Mouse (Mus musculus) intestine, embryonic 16.5 days (tissue): ENCODE data around the gene C2cd3. TPM values are rescaled to one million over a fixed set of nuclear protein-coding genes. Genes with fewer than 3 reads are reported as not detected.
"Not testable (repeated sequence)": the region's sequence is repeated elsewhere in the genome, so short reads cannot be mapped to it uniquely, and the experiment has no call there.

Experiments used
- ATAC-seq: fragments of 200-750 bp; cut with Nextera tagmentation; 2 replicates; pipeline ENCODE4 v1.8.0; 2017; ENCODE audit warnings: moderate TSS enrichment, moderate library complexity
- H3K27ac ChIP-seq: fragments of 300-500 bp; sonication (generic); 2 replicates; pipeline ENCODE4 v1.5.1; 2014; ENCODE audit warnings: mild to moderate bottlenecking, low read length
- H3K27me3 ChIP-seq: fragments of 300-500 bp; sonication (generic); replicated peaks from 2 replicates; pipeline ENCODE4 v1.6.1; 2014; ENCODE audit warnings: low read length, control low read depth, mixed read lengths; ENCODE audit not compliant: control insufficient read depth, insufficient read depth
- H3K36me3 ChIP-seq: fragments of 300-500 bp; sonication (generic); 2 replicates; pipeline ENCODE4 v1.6.1; 2014; ENCODE audit warnings: low read length, control low read depth; ENCODE audit not compliant: control insufficient read depth, insufficient read depth
- H3K4me1 ChIP-seq: fragments of 300-500 bp; sonication (generic); 2 replicates; pipeline ENCODE4 v1.6.1; 2014; ENCODE audit warnings: low read length, control low read depth, mixed read lengths; ENCODE audit not compliant: control insufficient read depth, insufficient read depth
- H3K4me2 ChIP-seq: fragments of 300-500 bp; sonication (generic); 2 replicates; pipeline ENCODE4 v1.6.1; 2014; ENCODE audit warnings: low read depth, low read length, control low read depth
- H3K4me3 ChIP-seq: fragments of 300-500 bp; sonication (generic); 2 replicates; pipeline ENCODE4 v1.5.1; 2014; ENCODE audit warnings: mild to moderate bottlenecking, low read length
- H3K9ac ChIP-seq: fragments of 300-500 bp; sonication (generic); 2 replicates; pipeline ENCODE4 v1.6.1; 2014; ENCODE audit warnings: low read depth, low read length
- H3K9me3 ChIP-seq: fragments of 300-500 bp; sonication (generic); 2 replicates; pipeline ENCODE4 v1.6.1; 2016; ENCODE audit warnings: low read length, control low read depth; ENCODE audit not compliant: control insufficient read depth
- WGBS: fragments of 180-500 bp; shearing (Covaris S2); extraction: QIAGEN DNeasy Blood & Tissue Kit; methylation state at CpG from one replicate; pipeline ENCODE4 v1.1.7; 2014; 5-methylcytosine and 5-hydroxymethylcytosine counted together
- polyA plus RNA-seq: library from polyadenylated mRNA; unstranded; fragments of >200 nt; fragmentation: Nextera tagmentation; extraction: Ambion mirVana; gene quantifications from 2 replicates; pipeline ENCODE4 v1.2.1, GENCODE M21; 2015

Gene C2cd3
- polyA plus RNA-seq, 1 experiment from 2014 or later = 11.6 TPM

DNA sequence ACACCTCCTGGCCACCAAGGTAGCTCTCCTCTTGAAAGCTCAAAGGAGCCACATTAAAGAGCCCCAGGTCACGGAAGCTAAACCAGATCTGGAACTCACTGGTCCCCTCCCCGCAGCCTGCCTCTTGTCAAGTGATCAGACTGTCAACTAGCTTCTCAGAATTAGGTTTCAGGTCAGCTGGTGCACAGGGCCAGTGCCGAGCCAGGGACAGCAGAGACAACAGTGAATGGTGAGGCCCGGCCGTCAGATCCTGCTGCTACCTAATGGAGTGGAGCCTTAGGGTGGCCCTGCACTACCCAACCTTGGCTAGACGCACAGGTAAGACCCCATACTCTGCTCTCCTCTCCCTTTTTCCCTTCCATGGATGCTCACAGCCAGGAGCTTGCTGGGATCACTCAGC is 100.7 kb downstream of the C2cd3 start, which contains the start of gene Ucp3:
Gene Ucp3 (plus strand): TSS at position 214 of the 400 bp plus-strand sequence.
- Histone ChIP-seq H3K9me3 (no peaks in the 10 kb centered on the region), H3K27ac (no peak within 1 kb of the TSS), H3K9ac (no peak within 1 kb of the TSS), H3K36me3 (no peaks in the 10 kb centered on the region), H3K27me3 (no peaks in the 10 kb centered on the region), H3K4me1 (no peaks in the 10 kb centered on the region), H3K4me2 (no peak within 1 kb of the TSS), H3K4me3 (no peak within 1 kb of the TSS)
- WGBS = 81% methylated on average over 6 of the region's 6 CpGs
- no peak for ATAC-seq

DNA sequence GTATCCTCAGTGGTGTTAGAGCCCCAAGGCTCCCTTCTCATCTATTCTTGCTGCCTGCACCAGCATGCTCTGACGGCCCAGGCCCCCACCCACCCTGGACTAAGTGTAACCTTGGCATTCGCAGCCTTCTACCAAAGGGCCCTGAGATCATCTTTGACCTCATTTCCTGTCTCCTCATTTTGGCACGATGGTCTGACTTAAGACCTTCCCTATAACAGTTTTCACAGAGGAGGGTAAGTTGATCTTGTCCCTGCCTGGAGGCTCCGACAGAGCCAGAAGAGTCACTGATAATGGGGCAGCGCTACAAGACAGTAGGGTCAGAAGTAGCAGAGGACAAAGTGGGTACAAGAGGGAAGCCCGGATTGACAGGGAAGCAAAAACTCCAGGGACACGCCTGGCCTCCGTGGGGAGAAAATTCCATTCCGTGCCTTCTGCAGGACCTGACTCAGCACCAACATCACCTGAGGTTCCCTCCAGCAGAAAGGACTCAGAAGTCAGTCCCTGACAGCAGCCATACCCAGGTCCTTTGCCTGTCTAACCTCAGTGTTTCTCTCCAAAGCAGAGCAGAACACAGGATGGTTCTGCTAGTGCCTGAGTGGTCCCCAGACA is 101.9 kb downstream of the C2cd3 start:
- H3K4me1 ChIP-seq = no peaks in the 10 kb centered on the region
- no peaks in the 10 kb centered on the region for H3K27me3 ChIP-seq
- no peak for ATAC-seq
- no peaks in the 10 kb centered on the region for H3K36me3 ChIP-seq
- H3K4me3 ChIP-seq = no peak overlapping the region
- H3K9me3 ChIP-seq = no peaks in the 10 kb centered on the region
- no peak overlapping the region for H3K4me2 ChIP-seq
- H3K9ac ChIP-seq = no peak overlapping the region
- H3K27ac ChIP-seq = no peak overlapping the region
- WGBS = 76% methylated on average over 9 of the region's 9 CpGs

DNA sequence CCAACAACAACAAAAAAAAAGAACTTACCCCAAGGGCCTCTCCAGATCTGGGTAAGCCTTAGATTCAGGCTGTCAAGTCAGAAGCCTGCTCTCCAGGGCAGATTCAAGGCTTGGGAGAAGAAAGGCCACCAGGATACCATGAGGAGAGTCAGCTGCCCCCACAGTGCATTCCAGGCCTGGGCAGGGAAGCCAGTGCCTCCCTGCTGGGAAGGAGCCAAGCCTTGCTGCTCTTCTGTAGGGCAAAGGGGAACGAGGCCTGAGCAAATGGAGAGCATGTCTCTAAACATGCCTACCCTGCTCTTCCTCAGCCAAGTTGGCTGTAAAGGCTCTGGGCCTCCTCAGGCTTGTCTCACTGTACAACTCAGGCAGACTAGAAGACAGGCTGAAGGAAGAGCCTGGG is 102.6 kb downstream of the C2cd3 start:
- Histone ChIP-seq H3K27ac (no peak overlapping the region), H3K36me3 (no peaks in the 10 kb centered on the region), H3K4me1 (no peaks in the 10 kb centered on the region), H3K4me2 (no peak overlapping the region), H3K9me3 (no peaks in the 10 kb centered on the region), H3K4me3 (no peak overlapping the region), H3K27me3 (no peaks in the 10 kb centered on the region), H3K9ac (no peak overlapping the region)
- WGBS = 40% methylated on average over 1 of the region's 1 CpGs
- ATAC-seq = no peak

DNA sequence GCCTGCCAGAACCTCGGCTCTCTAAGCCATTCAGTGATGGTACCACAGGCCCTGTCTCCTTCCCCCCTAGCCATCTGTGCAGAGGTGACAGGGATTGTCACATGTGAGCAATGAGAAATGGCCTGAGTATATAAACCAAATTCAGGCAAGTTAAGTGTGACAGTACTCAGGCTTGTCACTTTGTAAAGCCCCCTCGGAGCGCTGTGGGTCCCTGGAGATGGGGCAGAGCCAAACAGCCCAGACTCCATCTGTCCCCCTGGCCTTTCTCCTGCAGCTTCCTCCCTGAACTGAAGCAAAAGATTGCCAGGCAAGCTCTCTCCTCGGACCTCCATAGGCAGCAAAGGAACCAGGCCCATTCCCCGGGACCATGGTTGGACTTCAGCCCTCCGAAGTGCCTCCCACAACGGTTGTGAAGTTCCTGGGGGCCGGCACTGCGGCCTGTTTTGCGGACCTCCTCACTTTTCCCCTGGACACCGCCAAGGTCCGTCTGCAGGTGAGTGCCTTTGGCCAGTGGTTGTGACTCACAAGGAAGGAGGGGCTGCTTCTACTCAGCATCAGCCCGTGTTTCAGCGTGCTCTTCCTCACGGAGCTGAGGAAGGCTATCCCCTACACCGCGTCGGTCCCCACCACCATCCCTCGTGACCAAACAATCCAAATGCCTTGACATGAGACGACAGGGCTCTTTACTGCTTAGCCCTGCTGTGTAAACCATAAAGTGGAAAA is 107.2 kb downstream of the C2cd3 start:
- no peaks in the 10 kb centered on the region for H3K4me1 ChIP-seq
- H3K36me3 ChIP-seq = no peaks in the 10 kb centered on the region
- no peaks in the 10 kb centered on the region for H3K9me3 ChIP-seq
- H3K9ac ChIP-seq = no peak overlapping the region
- ATAC-seq = no peak
- no peak overlapping the region for H3K4me3 ChIP-seq
- H3K27ac ChIP-seq = no peak overlapping the region
- H3K27me3 ChIP-seq = no peaks in the 10 kb centered on the region
- WGBS = 73% methylated on average over 20 of the region's 20 CpGs
- H3K4me2 ChIP-seq = no peak overlapping the region

GRCm38 (mm10) chr7:100479823-100480164 is 107.8 kb downstream of the C2cd3 start:
- no peak overlapping the region for H3K4me3 ChIP-seq
- H3K27me3 ChIP-seq = no peaks in the 10 kb centered on the region
- ATAC-seq = no peak
- H3K4me2 ChIP-seq = no peak overlapping the region
- WGBS = 64% methylated on average over 15 of the region's 15 CpGs
- H3K9me3 ChIP-seq = no peaks in the 10 kb centered on the region
- H3K27ac ChIP-seq = no peak overlapping the region
- H3K36me3 ChIP-seq = no peaks in the 10 kb centered on the region
- H3K9ac ChIP-seq = no peak overlapping the region
- no peaks in the 10 kb centered on the region for H3K4me1 ChIP-seq

DNA sequence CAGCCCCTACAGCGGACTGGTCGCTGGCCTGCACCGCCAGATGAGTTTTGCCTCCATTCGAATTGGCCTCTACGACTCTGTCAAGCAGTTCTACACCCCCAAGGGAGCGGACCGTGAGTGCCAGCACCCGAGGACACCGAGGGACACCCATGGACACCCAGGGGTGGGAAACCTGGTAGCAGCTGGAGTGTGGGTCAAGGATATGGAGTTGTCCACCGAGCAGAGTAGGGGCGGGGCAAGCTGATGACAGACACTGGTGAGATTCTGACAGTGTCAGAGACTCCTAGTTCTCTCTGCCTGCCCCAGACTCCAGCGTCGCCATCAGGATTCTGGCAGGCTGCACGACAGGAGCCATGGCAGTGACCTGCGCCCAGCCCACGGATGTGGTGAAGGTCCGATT is 108.1 kb downstream of the C2cd3 start:
- Histone ChIP-seq H3K27me3 (no peaks in the 10 kb centered on the region), H3K4me2 (no peak overlapping the region), H3K27ac (no peak overlapping the region), H3K9ac (no peak overlapping the region), H3K4me3 (no peak overlapping the region), H3K36me3 (no peaks in the 10 kb centered on the region), H3K4me1 (no peaks in the 10 kb centered on the region), H3K9me3 (no peaks in the 10 kb centered on the region)
- ATAC-seq = no peak
- WGBS = 87% methylated on average over 17 of the region's 17 CpGs

DNA sequence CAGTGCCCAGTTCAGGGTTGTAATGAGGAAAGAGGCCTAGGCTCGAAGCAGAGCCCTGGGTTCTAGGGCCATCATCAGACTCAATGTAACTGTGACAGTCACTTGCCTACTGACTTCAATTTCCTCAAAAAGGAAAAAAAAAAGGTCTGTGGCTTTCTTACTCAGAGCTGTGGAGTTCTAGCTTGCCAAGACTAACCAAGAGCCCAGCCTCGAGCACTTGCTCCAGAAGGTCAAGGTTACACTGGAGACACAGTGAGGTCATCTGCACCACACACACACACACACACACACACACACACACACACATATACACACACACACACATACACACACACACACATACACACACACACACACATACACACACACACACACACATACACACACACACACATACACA is 110.0 kb downstream of the C2cd3 start:
- not testable (repeated sequence) for H3K27me3 ChIP-seq, H3K27ac ChIP-seq, H3K4me1 ChIP-seq, H3K9ac ChIP-seq, H3K4me3 ChIP-seq, ATAC-seq, H3K36me3 ChIP-seq, H3K4me2 ChIP-seq, H3K9me3 ChIP-seq
- WGBS = 92% methylated on average over 2 of the region's 2 CpGs

DNA sequence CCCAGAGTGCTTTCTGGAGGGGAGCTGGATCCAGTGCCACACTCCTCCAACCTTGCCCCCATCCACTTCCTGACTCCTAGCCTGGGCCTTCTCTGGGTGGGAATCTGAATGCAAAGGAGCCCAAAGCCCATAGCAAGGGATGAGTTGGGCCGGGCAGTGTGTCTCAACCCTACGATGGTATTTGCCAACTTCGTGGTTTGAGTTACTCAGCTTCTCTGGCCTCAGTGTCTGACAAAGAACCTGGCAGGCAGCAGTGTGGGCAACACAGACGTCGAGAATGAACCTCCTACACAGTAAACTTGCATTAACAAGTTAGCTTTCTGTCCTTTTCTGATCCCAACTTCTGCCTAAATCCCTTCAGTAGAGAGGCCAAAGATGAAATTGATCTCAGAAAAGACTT is 112.5 kb downstream of the C2cd3 start:
- Histone ChIP-seq H3K4me2 (no peak overlapping the region), H3K4me3 (no peak overlapping the region), H3K9ac (no peak overlapping the region), H3K27ac (no peak overlapping the region), H3K27me3 (no peaks in the 10 kb centered on the region), H3K36me3 (no peaks in the 10 kb centered on the region), H3K9me3 (no peaks in the 10 kb centered on the region), H3K4me1 (no peaks in the 10 kb centered on the region)
- no peak for ATAC-seq
- WGBS = 86% methylated on average over 5 of the region's 5 CpGs

- 68% methylated on average over 2 of the region's 2 CpGs for WGBS
- H3K4me3 ChIP-seq = no peak overlapping the region
- no peaks in the 10 kb centered on the region for H3K9me3 ChIP-seq
- H3K9ac ChIP-seq = no peak overlapping the region
- H3K27ac ChIP-seq = no peak overlapping the region
- H3K4me2 ChIP-seq = no peak overlapping the region
- no peaks in the 10 kb centered on the region for H3K36me3 ChIP-seq
- H3K27me3 ChIP-seq = no peaks in the 10 kb centered on the region
- no peak for ATAC-seq
- no peaks in the 10 kb centered on the region for H3K4me1 ChIP-seq
Observed at GRCm38 (mm10) chr7:100487301-100487700, 115.3 kb downstream of the C2cd3 start.
